Mouse (Mus musculus) heart, postnatal 0 days (tissue): Measurements from ENCODE around the gene 3110009E18Rik. TPM values are rescaled to one million over a fixed set of nuclear protein-coding genes. Genes with fewer than 3 reads are reported as not detected.

ENCODE experiments used
- ATAC-seq: fragments of 200-750 bp; cut with Nextera tagmentation; 2 replicates; pipeline ENCODE4 v1.8.0; 2017; ENCODE audit warnings: low read depth, moderate number of reproducible peaks, moderate library complexity; ENCODE audit not compliant: insufficient read depth
- DNase-seq: peaks from one replicate; pipeline ENCODE4 v3.0.0-alpha.2; 2016; ENCODE audit warnings: low spot score
- H3K27ac ChIP-seq: fragments of 300-500 bp; sonication (generic); 2 replicates; pipeline ENCODE4 v1.5.1; 2014; ENCODE audit warnings: low read depth, mild to moderate bottlenecking
- H3K27me3 ChIP-seq: fragments of 300-500 bp; sonication (generic); 2 replicates; pipeline ENCODE4 v1.6.1; 2014; ENCODE audit warnings: low read length, mixed read lengths; ENCODE audit not compliant: control insufficient read depth, insufficient read depth
- H3K36me3 ChIP-seq: fragments of 300-500 bp; sonication (generic); replicated peaks from 2 replicates; pipeline ENCODE4 v1.6.1; 2014; ENCODE audit warnings: low read length, mixed read lengths; ENCODE audit not compliant: control insufficient read depth, insufficient read depth
- H3K4me1 ChIP-seq: fragments of 300-500 bp; sonication (generic); 2 replicates; pipeline ENCODE4 v1.6.1; 2014; ENCODE audit warnings: antibody characterized with exemption; ENCODE audit not compliant: control insufficient read depth, insufficient read depth
- H3K4me2 ChIP-seq: fragments of 300-500 bp; sonication (generic); 2 replicates; pipeline ENCODE4 v1.6.1; 2014; ENCODE audit warnings: low read depth, mild to moderate bottlenecking, low read length, moderate library complexity
- H3K4me3 ChIP-seq: fragments of 300-500 bp; sonication (generic); 2 replicates; pipeline ENCODE4 v1.5.1; 2014; ENCODE audit warnings: low read depth, low read length
- H3K9ac ChIP-seq: fragments of 300-500 bp; sonication (generic); replicated peaks from 2 replicates; pipeline ENCODE4 v1.6.1; 2014; ENCODE audit warnings: low read depth, low read length, mixed read lengths
- H3K9me3 ChIP-seq: fragments of 300-500 bp; sonication (generic); replicated peaks from 2 replicates; pipeline ENCODE4 v1.6.1; 2016; ENCODE audit warnings: low read length; ENCODE audit not compliant: control insufficient read depth
- CTCF ChIP-seq: IDR thresholded peaks from 2 replicates; pipeline ENCODE4 v1.5.1; 2016; ENCODE audit warnings: antibody characterized with exemption, control low read depth, low read depth
- EP300 ChIP-seq: IDR thresholded peaks from 2 replicates; pipeline ENCODE4 v1.6.1; 2016; ENCODE audit warnings: antibody characterized with exemption, low read depth
- WGBS: fragments of 180-500 bp; shearing (Covaris S2); extraction: QIAGEN DNeasy Blood & Tissue Kit; methylation state at CpG from one replicate; pipeline ENCODE4 v1.1.7; 2014; 5-methylcytosine and 5-hydroxymethylcytosine counted together
- polyA plus RNA-seq: library from polyadenylated mRNA; unstranded; fragments of >200 nt; fragmentation: Nextera tagmentation; extraction: Ambion mirVana; gene quantifications from 2 replicates; pipeline ENCODE4 v1.2.1, GENCODE M21; 2015
- total RNA-seq: library from RNA; depleted of rRNA; stranded (reverse); fragments of >200 nt; gene quantifications from 2 replicates; pipeline ENCODE4 v1.2.3, GENCODE M21; 2014; ENCODE audit warnings: low replicate concordance

Gene 3110009E18Rik
- total and polyA plus RNA-seq, 2 experiments from 2014 or later, result 11.3 to 11.5 TPM

- Histone ChIP-seq H3K9me3 (no peaks in the 10 kb centered on the region), H3K27me3 (no peaks in the 10 kb centered on the region), H3K27ac (no peak overlapping the region), H3K4me2 (no peak overlapping the region), H3K4me3 (no peak overlapping the region), H3K36me3 (no peaks in the 10 kb centered on the region), H3K9ac (no peak overlapping the region), H3K4me1 (no peaks in the 10 kb centered on the region)
- ATAC-seq, result no peak
- DNase-seq, result no peak
- WGBS, result 41% methylated on average over 3 of the region's 3 CpGs
- TF ChIP-seq CTCF (no peak), EP300 (no peak)
Observed at GRCm38 (mm10) chr1:120094920-120095319, 26.1 kb upstream of the 3110009E18Rik start.

GRCm38 (mm10) chr1:120098327-120098726 is 22.7 kb upstream of the 3110009E18Rik start:
- TF ChIP-seq EP300 (no peak), CTCF (peak; percentile 67)
- WGBS, result 9% methylated on average over 7 of the region's 7 CpGs

GRCm38 (mm10) chr1:120099483-120099882 is 21.5 kb upstream of the 3110009E18Rik start:
- Histone ChIP-seq H3K4me1 (no peaks in the 10 kb centered on the region), H3K9ac (no peak overlapping the region), H3K9me3 (no peaks in the 10 kb centered on the region), H3K4me2 (no peak overlapping the region), H3K36me3 (no peaks in the 10 kb centered on the region), H3K27ac (no peak overlapping the region), H3K27me3 (no peaks in the 10 kb centered on the region), H3K4me3 (no peak overlapping the region)
- DNase-seq, result no peak
- no peak for ATAC-seq
- TF ChIP-seq EP300 (no peak), CTCF (no peak)
- 65% methylated on average over 6 of the region's 6 CpGs for WGBS

More at GRCm38 (mm10) chr1:120098327-120098726, 22.7 kb upstream of the 3110009E18Rik start:
- H3K4me2 ChIP-seq, result no peak overlapping the region
- H3K9ac ChIP-seq, result no peak overlapping the region
- ATAC-seq, result no peak
- no peaks in the 10 kb centered on the region for H3K9me3 ChIP-seq
- no peaks in the 10 kb centered on the region for H3K27me3 ChIP-seq
- no peak overlapping the region for H3K27ac ChIP-seq
- DNase-seq, result no peak
- H3K36me3 ChIP-seq, result no peaks in the 10 kb centered on the region
- H3K4me1 ChIP-seq, result no peaks in the 10 kb centered on the region
- no peak overlapping the region for H3K4me3 ChIP-seq

GRCm38 (mm10) chr1:120100456-120101226 is 20.3 kb upstream of the 3110009E18Rik start:
- DNase-seq, result no peak
- Histone ChIP-seq H3K27ac (no peak overlapping the region), H3K4me2 (no peak overlapping the region), H3K9ac (no peak overlapping the region), H3K4me1 (no peaks in the 10 kb centered on the region), H3K4me3 (no peak overlapping the region), H3K27me3 (no peaks in the 10 kb centered on the region), H3K36me3 (no peaks in the 10 kb centered on the region), H3K9me3 (no peaks in the 10 kb centered on the region)
- WGBS, result 71% methylated on average over 8 of the region's 8 CpGs
- ATAC-seq, result no peak
- TF ChIP-seq CTCF (no peak), EP300 (no peak)

GRCm38 (mm10) chr1:120101227-120101609 is 19.8 kb upstream of the 3110009E18Rik start:
- Histone ChIP-seq H3K4me2 (no peak overlapping the region), H3K27me3 (no peaks in the 10 kb centered on the region), H3K9me3 (no peaks in the 10 kb centered on the region), H3K4me1 (no peaks in the 10 kb centered on the region), H3K4me3 (no peak overlapping the region), H3K27ac (no peak overlapping the region), H3K9ac (no peak overlapping the region), H3K36me3 (no peaks in the 10 kb centered on the region)
- TF ChIP-seq EP300 (no peak), CTCF (no peak)
- 84% methylated on average over 3 of the region's 3 CpGs for WGBS
- ATAC-seq (no peak), DNase-seq (no peak)

GRCm38 (mm10) chr1:120105556-120105959 is 15.4 kb upstream of the 3110009E18Rik start:
- Histone ChIP-seq H3K4me2 (no peak overlapping the region), H3K4me3 (no peak overlapping the region), H3K27me3 (no peaks in the 10 kb centered on the region), H3K36me3 (no peaks in the 10 kb centered on the region), H3K4me1 (no peaks in the 10 kb centered on the region), H3K9me3 (no peaks in the 10 kb centered on the region), H3K9ac (no peak overlapping the region), H3K27ac (no peak overlapping the region)
- peak; percentile 9 for TF ChIP-seq CTCF
- no peak for TF ChIP-seq EP300
- DNase-seq, result no peak
- ATAC-seq, result no peak
- WGBS, result 32% methylated on average over 5 of the region's 5 CpGs
